Mouse (Mus musculus): ENCODE measurements around the gene Gipr.

Gene Gipr

DNA sequence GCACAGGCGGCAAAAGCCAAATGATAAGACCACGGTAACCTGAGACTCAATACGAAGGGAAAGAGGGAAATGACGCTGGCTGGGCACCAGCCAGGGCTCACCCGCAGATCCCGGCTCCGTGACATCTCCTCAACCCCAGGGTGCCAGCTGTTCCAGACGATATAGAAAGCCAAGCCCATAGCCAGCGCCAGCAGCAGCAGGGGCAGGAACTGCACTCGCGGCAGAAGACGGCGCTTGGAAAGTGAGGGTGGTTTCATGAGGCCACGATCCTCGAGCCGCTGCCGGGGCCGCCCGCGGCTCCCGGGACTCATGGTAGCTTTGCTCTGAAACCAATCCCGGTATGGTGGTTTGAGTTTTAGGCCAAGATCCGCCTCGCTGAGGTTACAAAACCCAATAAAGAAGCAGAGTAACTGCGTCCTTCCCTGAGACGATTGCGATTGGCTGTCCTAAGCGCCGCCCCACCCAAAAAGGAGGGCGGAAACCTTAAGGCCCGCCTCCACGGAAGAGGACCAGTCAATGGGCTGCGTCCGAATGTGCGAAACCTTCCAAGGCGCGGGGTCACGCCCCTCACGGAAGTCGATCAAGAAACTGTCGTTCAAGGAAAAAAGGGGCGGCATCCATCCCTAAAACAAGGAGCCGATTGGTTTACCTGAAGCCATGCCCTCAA is 16.9 kb downstream of the Gipr start, which contains the start of gene Qpctl:
Gene Qpctl, minus strand, starts transcription at position 417 of the 667 bp plus-strand sequence.
- DNase-seq (ENCODE audit: low spot score), result peak; percentile 96

DNA sequence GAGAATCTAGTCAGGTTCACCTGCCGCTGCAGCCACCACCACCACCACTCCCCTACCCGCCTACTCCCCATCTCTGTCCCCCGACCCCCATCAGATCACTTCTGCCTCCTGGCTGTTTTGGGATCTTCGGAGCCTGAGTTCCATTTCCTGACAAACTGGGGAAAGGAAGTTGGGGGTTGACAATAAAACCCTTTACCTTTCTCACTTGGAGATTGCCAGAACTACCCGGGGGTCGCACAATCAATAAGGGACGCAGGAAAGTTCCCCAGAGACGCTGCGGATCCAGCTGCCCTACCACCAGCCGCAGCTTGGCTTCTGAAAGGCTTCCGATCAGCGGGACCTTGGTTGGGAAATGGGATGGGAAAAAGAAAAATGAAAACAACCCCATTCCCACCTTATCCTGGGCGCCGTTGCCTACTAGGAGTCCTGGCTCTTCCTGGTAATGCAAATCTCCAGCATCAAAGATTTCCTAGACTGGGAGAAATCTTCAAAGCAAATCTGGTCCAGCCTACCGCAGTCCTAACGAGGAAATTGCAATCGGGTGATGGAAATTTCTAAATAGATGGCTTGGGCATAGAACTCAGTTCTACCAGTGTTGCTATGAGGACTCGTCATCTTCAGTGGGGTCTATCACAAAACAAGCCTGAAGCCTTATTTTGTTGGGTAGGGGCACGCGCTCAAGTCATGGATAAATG is 17.6 kb downstream of the Gipr start:
- no peak for DNase-seq (ENCODE audit: low spot score)

DNA sequence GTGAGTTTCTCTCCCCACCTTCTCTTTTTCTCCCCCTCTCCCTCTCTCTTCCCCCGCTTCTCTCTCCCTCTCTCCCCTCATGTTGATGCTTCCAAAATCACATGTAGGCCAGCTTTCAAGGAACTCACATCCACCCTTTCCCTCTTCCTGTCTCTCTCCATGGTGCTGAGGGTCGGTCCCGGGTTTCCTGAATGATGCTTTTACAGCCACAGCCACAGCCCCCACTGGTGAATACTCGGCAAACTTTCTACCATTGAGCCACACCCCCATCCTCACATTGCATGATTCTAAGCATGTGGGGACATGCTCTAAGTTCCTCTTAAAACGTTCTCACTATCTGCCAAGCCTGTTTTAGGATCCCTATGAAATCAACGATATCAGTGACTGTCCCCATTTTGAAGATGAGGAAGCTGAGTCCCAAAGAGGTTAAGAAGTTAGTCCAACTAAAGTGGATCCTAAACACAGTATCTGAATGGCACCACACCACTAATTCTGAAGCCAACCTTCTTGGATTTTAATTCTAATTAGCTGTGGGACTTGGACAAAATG is 18.4 kb downstream of the Gipr start:
- no peak for DNase-seq (ENCODE audit: low spot score)

DNA sequence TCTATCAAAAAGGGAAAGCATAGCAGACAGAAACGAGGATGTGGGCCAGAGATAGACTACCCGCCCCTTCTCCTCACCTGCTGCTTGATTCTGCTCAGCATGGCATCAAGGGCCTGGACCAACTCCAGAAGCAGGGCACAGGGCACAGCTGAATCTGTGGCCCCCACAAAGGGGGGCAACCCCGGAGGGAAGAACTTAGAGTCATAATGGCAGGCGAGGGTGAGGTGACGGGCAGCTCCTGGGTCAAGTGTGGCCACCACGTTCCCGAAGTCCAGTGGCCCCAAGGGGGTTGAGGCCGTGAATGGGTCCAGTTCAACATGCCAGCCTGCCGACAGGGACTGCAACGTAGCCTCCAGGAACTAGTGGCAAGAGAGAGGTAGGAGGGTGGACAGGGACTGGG is 19.1 kb downstream of the Gipr start:
- no peak for DNase-seq (ENCODE audit: low spot score)

DNA sequence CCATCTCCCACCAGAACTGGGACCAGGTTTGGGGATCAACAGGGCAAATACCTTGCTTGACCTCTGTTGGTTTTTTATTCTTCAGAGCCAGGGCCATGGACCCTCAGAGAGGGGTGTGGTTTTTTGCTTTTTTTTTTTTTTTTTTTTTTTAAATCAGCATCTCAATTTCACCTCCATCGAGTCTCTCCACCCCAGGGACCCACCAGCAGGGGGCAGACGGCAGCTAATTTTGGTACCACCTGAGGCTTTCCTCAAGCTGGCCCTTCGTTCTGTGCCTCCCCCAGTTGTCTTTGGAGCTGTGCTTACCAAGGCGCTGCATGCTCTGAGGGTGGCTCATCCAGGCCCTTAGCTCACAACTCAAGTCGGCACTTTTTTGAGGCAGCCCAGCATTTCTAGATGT is 28.5 kb downstream of the Gipr start:
- peak; percentile 53 for DNase-seq (ENCODE audit: low spot score)

DNA sequence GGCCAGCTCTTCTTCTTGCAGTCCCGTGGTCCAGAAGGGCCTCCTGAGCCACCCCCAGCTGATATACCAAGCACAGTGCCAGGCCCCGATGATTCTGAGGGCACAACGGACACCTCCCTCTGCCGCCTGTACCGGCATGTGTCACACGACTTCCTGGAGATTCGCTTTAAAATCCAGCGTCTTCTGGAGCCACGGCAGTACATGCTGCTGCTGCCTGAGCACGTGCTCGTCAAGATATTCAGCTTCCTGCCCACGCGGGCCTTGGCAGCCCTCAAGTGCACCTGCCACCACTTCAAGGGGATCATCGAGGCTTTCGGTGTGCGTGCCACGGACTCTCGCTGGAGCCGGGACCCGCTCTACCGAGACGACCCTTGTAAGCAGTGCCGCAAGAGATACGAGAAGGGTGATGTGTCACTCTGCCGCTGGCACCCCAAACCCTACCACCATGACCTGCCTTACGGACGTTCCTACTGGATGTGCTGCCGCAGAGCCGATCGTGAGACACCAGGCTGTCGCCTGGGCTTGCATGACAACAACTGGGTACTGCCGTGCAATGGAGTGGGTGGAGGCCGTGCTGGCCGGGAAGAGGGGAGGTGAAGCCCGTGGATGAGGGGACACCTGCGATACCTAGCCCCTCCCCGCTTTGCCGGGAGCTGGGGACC is 29.1 kb downstream of the Gipr start:
- DNase-seq (ENCODE audit: low spot score), result no peak

DNA sequence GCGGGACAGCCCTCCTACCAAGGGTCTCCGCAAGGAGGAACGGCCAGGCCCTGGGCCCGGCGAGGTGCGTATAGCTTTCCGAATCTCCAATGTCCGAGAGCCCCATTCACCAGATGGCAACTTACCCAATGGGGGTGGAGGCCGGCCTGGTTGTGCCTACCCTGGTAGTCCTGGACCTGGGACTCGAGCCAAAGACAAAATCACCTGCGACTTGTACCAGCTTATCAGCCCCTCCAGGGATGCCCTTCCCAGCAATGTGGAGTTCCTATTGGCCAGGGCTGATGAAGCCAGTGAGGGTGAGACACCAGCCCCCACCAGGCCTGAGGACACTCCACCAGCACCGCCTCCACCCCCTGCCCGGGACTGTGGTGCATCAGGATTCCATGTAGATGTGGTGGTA is 29.8 kb downstream of the Gipr start:
- DNase-seq (ENCODE audit: low spot score), result no peak

DNA sequence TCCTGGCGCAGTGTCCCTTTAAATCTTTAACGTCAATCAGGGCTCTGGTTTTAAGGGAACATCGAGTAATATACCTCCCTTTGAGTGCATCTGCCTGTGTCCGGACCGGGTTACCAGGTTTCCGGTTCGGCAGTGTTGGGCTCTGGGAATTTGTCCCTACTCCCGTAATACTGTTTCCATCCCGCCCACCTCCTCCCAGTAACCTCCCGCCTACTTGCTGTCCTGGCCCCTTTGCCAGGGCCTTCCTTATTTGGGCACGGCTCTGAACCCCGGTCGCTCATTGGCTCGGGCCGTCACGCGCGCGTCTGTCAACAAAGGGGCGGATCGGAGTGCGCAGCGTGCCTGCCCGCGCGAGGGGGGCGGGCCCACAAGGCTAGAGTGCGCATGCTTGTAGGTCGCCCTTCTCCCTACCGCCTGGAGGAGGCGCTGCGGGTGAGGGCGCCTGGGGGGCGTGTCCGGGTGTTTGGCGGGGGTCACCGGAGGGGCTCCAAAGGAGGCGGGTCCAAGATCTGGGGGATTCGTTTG is 34.5 kb downstream of the Gipr start:
- peak; percentile 97 for DNase-seq (ENCODE audit: low spot score)

DNA sequence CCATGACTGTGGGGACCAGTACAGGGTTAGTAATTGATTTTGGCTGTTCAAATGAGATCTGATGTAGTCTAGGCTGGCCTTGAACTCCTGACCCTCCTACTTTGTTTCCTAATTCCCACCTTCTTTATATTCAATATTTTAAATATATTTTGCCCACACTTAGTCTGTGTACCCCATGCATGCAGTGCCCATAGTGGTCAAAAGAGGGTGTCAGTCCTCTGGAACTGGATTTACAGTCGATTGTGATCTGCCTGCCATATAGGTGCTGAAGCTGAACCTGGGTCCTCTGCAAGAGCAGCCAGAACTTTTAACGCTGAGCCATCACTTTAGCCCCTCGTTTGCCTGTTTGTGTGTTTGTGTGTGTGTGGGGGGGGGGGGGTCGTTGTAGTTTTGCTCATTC is 35.3 kb downstream of the Gipr start:
- DNase-seq (ENCODE audit: low spot score), result no peak

DNA sequence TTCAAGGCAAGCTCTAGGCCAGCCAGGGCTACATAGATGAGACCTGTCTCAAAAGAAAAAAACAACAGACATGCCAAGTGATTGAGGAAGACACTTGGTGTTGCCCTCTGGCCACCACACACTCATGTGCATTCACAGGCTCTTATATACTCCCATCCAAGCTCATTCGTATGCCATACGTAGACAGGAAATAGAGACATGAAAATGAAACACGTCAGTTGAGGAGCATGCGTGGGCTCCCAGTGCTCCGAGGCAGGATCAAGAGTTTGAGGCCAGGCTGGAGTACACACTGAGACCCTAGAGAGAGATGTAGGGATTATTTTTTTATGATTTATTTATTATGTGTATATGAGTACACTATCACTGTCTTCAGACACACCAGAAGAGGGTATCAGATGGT is 36.5 kb downstream of the Gipr start:
- no peak for DNase-seq (ENCODE audit: low spot score)

DNA sequence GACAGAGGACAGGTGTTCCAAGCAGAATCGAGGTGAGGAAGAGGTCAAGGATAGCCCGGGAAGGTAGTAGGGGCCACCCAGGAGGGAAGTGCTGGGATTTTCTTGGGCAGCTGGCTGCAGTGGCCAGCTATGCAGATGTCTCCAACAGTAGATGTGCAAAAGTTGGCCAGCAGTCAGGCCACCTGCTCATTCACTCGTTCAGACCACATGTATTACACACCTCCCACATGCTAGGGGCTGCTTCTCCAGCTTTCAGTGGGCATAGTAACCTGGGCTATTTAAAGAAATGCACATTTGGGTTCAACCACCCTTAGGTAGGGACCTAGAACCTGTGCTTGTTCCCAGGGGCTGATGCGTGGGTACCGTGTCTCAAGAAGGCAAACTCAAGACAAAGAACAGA is 38.2 kb downstream of the Gipr start:
- no peak for DNase-seq (ENCODE audit: low spot score)

DNA sequence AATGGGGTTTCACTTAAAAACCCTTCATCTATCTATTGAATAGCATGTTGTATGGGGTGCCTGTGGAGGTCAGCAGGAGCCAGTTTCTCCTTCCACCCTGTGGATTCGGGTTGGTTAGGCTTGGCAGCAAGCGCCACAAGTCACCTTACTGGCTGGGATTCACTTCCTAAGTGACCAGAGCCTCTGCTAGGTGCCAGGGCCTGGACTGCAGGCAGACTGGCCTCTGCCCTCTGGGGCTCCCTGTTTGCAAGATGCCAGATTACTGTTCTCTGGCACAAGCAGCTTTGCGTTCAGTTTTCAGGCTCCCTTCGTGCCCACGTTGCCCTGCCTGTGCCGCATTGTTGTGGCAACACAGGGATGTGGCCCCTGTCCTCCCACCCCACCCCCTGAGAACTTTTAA is 41.2 kb downstream of the Gipr start:
- DNase-seq (ENCODE audit: low spot score), result no peak

DNA sequence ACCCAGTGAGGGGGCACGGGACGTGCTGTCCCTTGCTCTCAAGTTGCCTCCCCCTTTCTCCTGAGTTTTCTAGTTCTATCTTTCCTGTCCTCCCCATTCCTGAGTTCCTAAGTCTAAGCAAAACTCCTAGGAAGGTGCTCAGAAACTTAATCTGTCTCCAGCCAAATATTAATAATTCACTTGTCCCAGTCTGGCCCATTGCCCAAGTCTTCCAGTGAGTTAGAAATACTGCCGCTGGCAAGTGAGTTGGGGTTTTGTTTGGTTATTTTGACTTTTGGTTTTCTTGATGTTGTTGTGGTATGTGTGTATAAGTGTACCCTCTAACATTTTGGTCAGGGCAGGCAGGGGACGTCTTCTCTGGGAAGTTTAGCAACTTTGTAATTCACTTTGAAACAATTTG is 44.2 kb downstream of the Gipr start:
- DNase-seq (ENCODE audit: low spot score), result no peak

DNA sequence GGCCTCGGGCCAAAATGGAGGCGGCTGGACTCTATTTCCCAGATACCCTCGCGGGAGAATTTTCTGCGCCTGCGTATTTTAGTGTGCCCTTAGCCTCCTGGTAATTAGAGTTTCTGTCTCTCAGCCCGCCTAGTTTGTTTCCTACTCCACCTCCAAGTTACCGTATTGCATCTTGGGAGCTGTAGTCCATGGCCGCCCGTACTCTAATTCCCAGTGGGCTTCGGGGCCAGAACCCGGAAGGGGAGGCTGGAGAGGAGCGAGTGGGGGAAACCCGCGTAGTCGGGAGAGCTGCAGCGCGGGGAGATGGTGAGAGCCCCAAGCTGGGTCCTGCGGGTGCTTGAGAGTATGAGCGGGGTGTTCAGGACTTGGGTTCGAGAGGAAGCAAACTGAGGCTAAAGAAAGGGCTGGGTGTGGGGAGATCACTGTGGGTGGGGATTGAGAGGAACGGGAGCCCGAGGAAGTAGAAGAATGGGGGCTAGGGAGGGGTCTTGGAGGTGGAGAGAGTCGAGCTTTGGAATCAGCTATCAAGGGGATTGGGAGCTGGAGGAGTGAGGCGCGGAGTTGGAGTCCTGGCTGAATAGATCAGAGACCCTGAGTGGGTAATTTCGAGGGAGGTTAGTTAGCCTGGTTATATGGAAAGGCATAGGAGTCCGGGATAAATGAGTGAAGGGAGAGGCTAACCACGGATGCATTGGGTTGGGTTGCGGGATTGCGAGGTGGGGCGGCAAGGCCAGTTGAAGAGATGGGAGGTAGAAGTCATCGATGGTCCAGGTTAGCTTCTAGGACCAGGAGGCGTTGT is 46.1 kb downstream of the Gipr start, which contains the start of gene Fbxo46:
Gene Fbxo46, plus strand, starts transcription at position 229 of the 799 bp plus-strand sequence.
- DNase-seq (ENCODE audit: low spot score), result peak; percentile 86

DNA sequence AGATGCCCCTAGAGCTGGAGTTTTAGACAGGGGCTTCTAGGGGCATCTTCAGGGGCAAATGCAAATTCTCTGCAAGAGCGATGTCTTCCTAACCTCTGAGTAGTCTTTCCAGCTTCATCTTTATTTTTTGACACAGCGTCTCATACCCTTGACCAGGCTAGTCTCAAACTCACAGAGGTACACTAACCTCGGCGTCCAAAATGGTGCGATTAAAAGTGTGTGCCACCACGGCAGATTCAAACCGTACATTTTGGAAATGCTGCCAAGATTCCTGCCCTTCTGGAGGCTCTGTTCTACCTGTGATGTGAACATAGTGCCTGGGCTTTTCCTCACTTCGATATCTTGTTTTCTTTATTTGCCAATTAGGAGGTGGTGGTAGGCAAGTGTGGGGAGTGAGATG is 46.8 kb downstream of the Gipr start:
- DNase-seq (ENCODE audit: low spot score), result no peak

DNA sequence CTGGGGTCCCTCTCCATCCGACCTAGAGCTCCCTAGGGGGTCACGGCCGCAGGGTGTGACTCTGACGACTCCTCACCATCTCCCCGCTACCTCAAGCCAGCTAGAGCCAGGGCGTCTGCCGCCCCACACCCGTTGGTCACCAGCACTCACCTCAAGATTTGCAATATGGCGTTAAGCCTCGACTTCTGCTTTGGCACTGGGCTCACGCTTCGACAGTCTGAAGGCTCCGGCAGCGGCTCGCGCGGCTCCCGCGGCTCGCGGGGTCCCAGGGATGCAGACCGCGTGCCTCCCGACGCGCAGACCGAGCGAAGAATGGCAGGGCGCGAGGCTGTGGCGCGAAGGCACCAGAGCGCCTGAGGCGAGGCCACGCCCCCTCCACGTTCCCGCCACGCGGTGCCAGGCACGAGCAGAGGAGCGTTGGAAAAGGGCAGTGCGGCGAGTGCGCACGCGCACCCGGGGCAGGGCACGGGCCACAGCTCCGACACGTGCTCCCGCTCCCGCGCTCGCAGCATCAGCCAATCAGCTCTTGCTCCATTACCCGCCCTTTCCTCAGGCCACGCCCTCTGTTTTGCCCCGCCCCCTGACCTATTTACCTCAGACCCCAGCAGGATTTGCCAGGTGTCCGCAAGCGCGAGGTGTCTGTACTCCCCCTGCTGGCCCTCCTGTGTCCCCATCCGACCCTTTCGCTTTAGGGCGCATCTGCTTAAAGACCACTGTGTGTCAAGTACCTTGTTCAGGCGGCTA is 47.7 kb downstream of the Gipr start, which contains the start of gene Gm4969:
Gene Gm4969, minus strand, starts transcription at position 341 of the 744 bp plus-strand sequence.
- peak; percentile 52 for DNase-seq (ENCODE audit: low spot score)

DNA sequence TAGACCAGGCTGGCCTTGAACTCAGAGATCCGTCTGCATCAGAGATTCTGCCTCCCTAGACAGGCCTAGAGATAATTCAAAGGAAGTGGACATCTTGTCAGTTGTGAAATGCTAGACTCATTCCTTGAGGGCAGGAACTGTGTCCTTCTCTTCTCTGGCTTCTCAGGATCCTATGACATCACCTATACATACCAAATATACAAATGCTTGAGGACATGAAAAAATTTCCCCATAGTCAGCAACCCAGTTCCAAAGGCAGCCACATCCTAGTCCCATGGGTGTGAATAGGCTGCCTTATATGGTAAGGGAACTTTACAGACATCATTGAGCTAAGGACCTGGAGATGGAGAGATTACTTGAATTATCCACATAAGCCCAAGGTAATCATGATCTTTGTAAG is 56.4 kb downstream of the Gipr start:
- no peak for DNase-seq (ENCODE audit: low spot score)

DNA sequence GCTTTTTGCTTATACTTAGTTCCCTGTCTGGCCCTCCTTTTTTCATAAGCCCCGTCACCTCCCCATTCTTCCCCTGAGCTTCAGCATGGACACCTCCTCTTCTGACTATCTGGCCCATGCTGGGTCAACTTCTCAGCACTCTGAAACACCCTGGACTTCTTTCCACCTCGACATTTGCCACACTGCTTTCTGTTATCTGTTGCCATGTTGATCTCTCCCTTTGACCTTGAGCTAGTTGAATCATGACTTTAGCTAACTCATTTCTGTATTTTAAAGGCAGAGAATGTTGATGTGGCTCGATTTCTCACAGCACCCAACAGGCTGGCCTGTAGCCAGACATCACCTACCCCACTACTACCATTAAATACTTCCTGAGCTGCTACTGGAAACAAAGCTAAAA is 58.5 kb downstream of the Gipr start:
- no peak for DNase-seq (ENCODE audit: low spot score)

All from ovary, postnatal 36 days (tissue).